Mouse (Mus musculus) stomach, embryonic 14.5 days (tissue): ENCODE measurements around the gene Cgnl1. TPM values are rescaled to one million over a fixed set of nuclear protein-coding genes. Genes with fewer than 3 reads are reported as not detected.

ENCODE experiments used
- ATAC-seq: fragments of 200-750 bp; cut with Nextera tagmentation; 2 replicates; pipeline ENCODE4 v1.8.0; 2017; ENCODE audit warnings: low read depth, moderate TSS enrichment; ENCODE audit not compliant: insufficient number of reproducible peaks, insufficient read depth, low FRiP score
- H3K27ac ChIP-seq: fragments of 300-500 bp; sonication (generic); 2 replicates; pipeline ENCODE4 v1.5.1; 2014; ENCODE audit warnings: mild to moderate bottlenecking, low read length, moderate library complexity, mixed read lengths
- H3K27me3 ChIP-seq: fragments of 300-500 bp; sonication (generic); 2 replicates; pipeline ENCODE4 v1.6.1; 2014; ENCODE audit warnings: low read length, control low read depth, mixed read lengths; ENCODE audit not compliant: control insufficient read depth, insufficient read depth
- H3K36me3 ChIP-seq: fragments of 300-500 bp; sonication (generic); 2 replicates; pipeline ENCODE4 v1.6.1; 2014; ENCODE audit warnings: mild to moderate bottlenecking, control low read depth, low read length, moderate library complexity, mixed read lengths; ENCODE audit not compliant: control insufficient read depth, insufficient read depth
- H3K4me1 ChIP-seq: fragments of 300-500 bp; sonication (generic); 2 replicates; pipeline ENCODE4 v1.6.1; 2014; ENCODE audit warnings: low read length, control low read depth, mixed read lengths; ENCODE audit not compliant: control insufficient read depth, insufficient read depth
- H3K4me2 ChIP-seq: fragments of 300-500 bp; sonication (generic); replicated peaks from 2 replicates; pipeline ENCODE4 v1.6.1; 2014; ENCODE audit warnings: low read depth, low read length, control low read depth
- H3K4me3 ChIP-seq: fragments of 300-500 bp; sonication (generic); 2 replicates; pipeline ENCODE4 v1.5.1; 2014; ENCODE audit warnings: low read depth, low read length, control low read depth
- H3K9ac ChIP-seq: fragments of 300-500 bp; sonication (generic); replicated peaks from 2 replicates; pipeline ENCODE4 v1.6.1; 2014; ENCODE audit warnings: low read depth, mild to moderate bottlenecking, control low read depth, low read length, moderate library complexity, mixed read lengths
- H3K9me3 ChIP-seq: fragments of 300-500 bp; sonication (generic); 2 replicates; pipeline ENCODE4 v1.6.1; 2016; ENCODE audit warnings: low read depth, low read length, control low read depth; ENCODE audit not compliant: control insufficient read depth
- WGBS: fragments of 180-500 bp; shearing (Covaris S2); extraction: QIAGEN DNeasy Blood & Tissue Kit; methylation state at CpG from one replicate; pipeline ENCODE4 v1.1.7; 2014; 5-methylcytosine and 5-hydroxymethylcytosine counted together
- polyA plus RNA-seq: library from polyadenylated mRNA; unstranded; fragments of >200 nt; fragmentation: Nextera tagmentation; extraction: Ambion mirVana; gene quantifications from 2 replicates; pipeline ENCODE4 v1.2.1, GENCODE M21; 2014

Cgnl1 gene
- polyA plus RNA-seq, 1 experiment from 2014 or later, result 11.8 TPM

GRCm38 (mm10) chr9:71727233-71727632 is 44.2 kb downstream of the Cgnl1 start:
- Histone ChIP-seq H3K9me3 (no peaks in the 10 kb centered on the region), H3K4me2 (no peak overlapping the region), H3K27ac (no peak overlapping the region), H3K4me3 (no peak overlapping the region), H3K9ac (no peak overlapping the region), H3K36me3 (no peaks in the 10 kb centered on the region), H3K4me1 (0 out of 2 replicates have a peak, but pooled peaks cover 3% of the 10 kb centered on the region), H3K27me3 (no peaks in the 10 kb centered on the region)
- ATAC-seq, result no peak
- 79% methylated on average over 4 of the region's 4 CpGs for WGBS

- H3K27ac ChIP-seq, result no peak overlapping the region
- no peak overlapping the region for H3K9ac ChIP-seq
- no peaks in the 10 kb centered on the region for H3K27me3 ChIP-seq
- ATAC-seq, result no peak
- no peak overlapping the region for H3K4me3 ChIP-seq
- 83% methylated on average over 3 of the region's 3 CpGs for WGBS
- 0 out of 2 replicates have a peak, but pooled peaks cover 3% of the 10 kb centered on the region for H3K4me1 ChIP-seq
- no peaks in the 10 kb centered on the region for H3K36me3 ChIP-seq
- H3K4me2 ChIP-seq, result no peak overlapping the region
- H3K9me3 ChIP-seq, result no peaks in the 10 kb centered on the region
Observed at GRCm38 (mm10) chr9:71726121-71726520, 45.3 kb downstream of the Cgnl1 start.

GRCm38 (mm10) chr9:71722366-71722765 is 49.0 kb downstream of the Cgnl1 start:
- ATAC-seq, result no peak
- Histone ChIP-seq H3K4me1 (no peaks in the 10 kb centered on the region), H3K9ac (no peak overlapping the region), H3K9me3 (no peaks in the 10 kb centered on the region), H3K27me3 (no peaks in the 10 kb centered on the region), H3K36me3 (no peaks in the 10 kb centered on the region), H3K4me3 (no peak overlapping the region), H3K27ac (no peak overlapping the region), H3K4me2 (no peak overlapping the region)
- WGBS, result 47% methylated on average over 3 of the region's 3 CpGs

- H3K27ac ChIP-seq, result no peak overlapping the region
Observed at GRCm38 (mm10) chr9:71716995-71717394, 54.4 kb downstream of the Cgnl1 start.

GRCm38 (mm10) chr9:71710776-71711175 is 60.6 kb downstream of the Cgnl1 start:
- Histone ChIP-seq H3K9ac (no peak overlapping the region), H3K27me3 (no peaks in the 10 kb centered on the region), H3K4me3 (no peak overlapping the region), H3K4me1 (no peaks in the 10 kb centered on the region), H3K4me2 (no peak overlapping the region), H3K36me3 (peaks cover under 1% of the 10 kb centered on the region; the same call in 1 of the 2 replicates), H3K27ac (no peak overlapping the region), H3K9me3 (no peaks in the 10 kb centered on the region)
- WGBS, result 77% methylated on average over 10 of the region's 10 CpGs
- no peak for ATAC-seq

More at GRCm38 (mm10) chr9:71716995-71717394, 54.4 kb downstream of the Cgnl1 start:
- WGBS, result 39% methylated on average over 5 of the region's 5 CpGs
- ATAC-seq, result no peak
- no peak overlapping the region for H3K4me3 ChIP-seq
- H3K27me3 ChIP-seq, result no peaks in the 10 kb centered on the region
- no peaks in the 10 kb centered on the region for H3K9me3 ChIP-seq
- H3K9ac ChIP-seq, result no peak overlapping the region
- H3K36me3 ChIP-seq, result peaks cover 3% of the 10 kb centered on the region; the same call in 1 of the 2 replicates
- H3K4me1 ChIP-seq, result no peaks in the 10 kb centered on the region
- H3K4me2 ChIP-seq, result no peak overlapping the region

GRCm38 (mm10) chr9:71709199-71709598 is 62.2 kb downstream of the Cgnl1 start:
- Histone ChIP-seq H3K9ac (no peak overlapping the region), H3K36me3 (no peaks in the 10 kb centered on the region; the same call in 1 of the 2 replicates), H3K9me3 (no peaks in the 10 kb centered on the region), H3K4me3 (no peak overlapping the region), H3K4me2 (no peak overlapping the region), H3K27me3 (no peaks in the 10 kb centered on the region), H3K27ac (no peak overlapping the region), H3K4me1 (no peaks in the 10 kb centered on the region)
- 60% methylated on average over 11 of the region's 11 CpGs for WGBS
- ATAC-seq, result no peak

GRCm38 (mm10) chr9:71707989-71708388 is 63.4 kb downstream of the Cgnl1 start:
- H3K4me2 ChIP-seq, result no peak overlapping the region
- no peaks in the 10 kb centered on the region for H3K27me3 ChIP-seq
- H3K36me3 ChIP-seq, result no peaks in the 10 kb centered on the region
- ATAC-seq, result no peak
- no peak overlapping the region for H3K4me3 ChIP-seq
- no peaks in the 10 kb centered on the region for H3K9me3 ChIP-seq
- WGBS, result 89% methylated on average over 7 of the region's 7 CpGs
- no peak overlapping the region for H3K27ac ChIP-seq
- H3K4me1 ChIP-seq, result no peaks in the 10 kb centered on the region
- no peak overlapping the region for H3K9ac ChIP-seq

- no peaks in the 10 kb centered on the region for H3K27me3 ChIP-seq
- H3K36me3 ChIP-seq, result no peaks in the 10 kb centered on the region
- H3K9ac ChIP-seq, result no peak overlapping the region
- H3K4me1 ChIP-seq, result no peaks in the 10 kb centered on the region; the same call in 1 of the 2 replicates
- H3K9me3 ChIP-seq, result no peaks in the 10 kb centered on the region
- H3K4me3 ChIP-seq, result no peak overlapping the region
- 79% methylated on average over 13 of the region's 13 CpGs for WGBS
- no peak overlapping the region for H3K4me2 ChIP-seq
- no peak overlapping the region for H3K27ac ChIP-seq
- no peak for ATAC-seq
Observed at GRCm38 (mm10) chr9:71704332-71705014, 66.9 kb downstream of the Cgnl1 start.

GRCm38 (mm10) chr9:71699087-71699486 is 72.3 kb downstream of the Cgnl1 start:
- H3K36me3 ChIP-seq, result no peaks in the 10 kb centered on the region
- WGBS, result 90% methylated on average over 5 of the region's 5 CpGs

More at GRCm38 (mm10) chr9:71699087-71699486, 72.3 kb downstream of the Cgnl1 start:
- Histone ChIP-seq H3K9ac (no peak overlapping the region), H3K4me2 (no peak overlapping the region), H3K27me3 (no peaks in the 10 kb centered on the region), H3K27ac (no peak overlapping the region), H3K4me3 (no peak overlapping the region), H3K4me1 (peaks cover 4% of the 10 kb centered on the region; the same call in 1 of the 2 replicates), H3K9me3 (no peaks in the 10 kb centered on the region)
- ATAC-seq, result no peak
